Mouse (Mus musculus) hindbrain, embryonic 15.5 days (tissue): Measurements from ENCODE around the gene Gpr153. TPM values are rescaled to one million over a fixed set of nuclear protein-coding genes. Genes with fewer than 3 reads are reported as not detected.

Experiments
- ATAC-seq: fragments of 200-750 bp; cut with Nextera tagmentation; 2 replicates; pipeline ENCODE4 v1.8.0; 2017; ENCODE audit warnings: low read depth, moderate number of reproducible peaks, moderate TSS enrichment; ENCODE audit not compliant: low FRiP score
- H3K27ac ChIP-seq: fragments of 300-500 bp; sonication (generic); replicated peaks from 2 replicates; pipeline ENCODE4 v1.5.1; 2015; ENCODE audit warnings: mild to moderate bottlenecking, inconsistent platforms
- H3K27me3 ChIP-seq: fragments of 300-500 bp; sonication (generic); 2 replicates; pipeline ENCODE4 v1.6.1; 2015; ENCODE audit warnings: control low read depth, inconsistent platforms
- H3K36me3 ChIP-seq: fragments of 300-500 bp; sonication (generic); 2 replicates; pipeline ENCODE4 v1.6.1; 2015; ENCODE audit warnings: control low read depth, inconsistent platforms
- H3K4me1 ChIP-seq: fragments of 300-500 bp; sonication (generic); replicated peaks from 2 replicates; pipeline ENCODE4 v1.6.1; 2015; ENCODE audit warnings: control low read depth, inconsistent platforms
- H3K4me2 ChIP-seq: fragments of 300-500 bp; sonication (generic); 2 replicates; pipeline ENCODE4 v1.6.1; 2015; ENCODE audit warnings: moderate library complexity, mild to moderate bottlenecking, inconsistent platforms
- H3K4me3 ChIP-seq: fragments of 300-500 bp; sonication (generic); 2 replicates; pipeline ENCODE4 v1.5.1; 2015; ENCODE audit warnings: mild to moderate bottlenecking, inconsistent platforms
- H3K9ac ChIP-seq: fragments of 300-500 bp; sonication (generic); 2 replicates; pipeline ENCODE4 v1.6.1; 2015; ENCODE audit warnings: inconsistent platforms
- H3K9me3 ChIP-seq: fragments of 300-500 bp; sonication (generic); 2 replicates; pipeline ENCODE4 v1.6.1; 2016; ENCODE audit warnings: control low read depth, inconsistent platforms
- WGBS: fragments of 180-500 bp; shearing (Covaris S2); methylation state at CpG from one replicate; pipeline ENCODE4 v1.1.7; 2015; 5-methylcytosine and 5-hydroxymethylcytosine counted together
- polyA plus RNA-seq: library from polyadenylated mRNA; unstranded; fragments of >200 nt; fragmentation: Nextera tagmentation; extraction: Ambion mirVana; gene quantifications from 2 replicates; pipeline ENCODE4 v1.2.1, GENCODE M21; 2015

Gene Gpr153
- polyA plus RNA-seq, 1 experiment from 2014 or later = 21.7 TPM

DNA sequence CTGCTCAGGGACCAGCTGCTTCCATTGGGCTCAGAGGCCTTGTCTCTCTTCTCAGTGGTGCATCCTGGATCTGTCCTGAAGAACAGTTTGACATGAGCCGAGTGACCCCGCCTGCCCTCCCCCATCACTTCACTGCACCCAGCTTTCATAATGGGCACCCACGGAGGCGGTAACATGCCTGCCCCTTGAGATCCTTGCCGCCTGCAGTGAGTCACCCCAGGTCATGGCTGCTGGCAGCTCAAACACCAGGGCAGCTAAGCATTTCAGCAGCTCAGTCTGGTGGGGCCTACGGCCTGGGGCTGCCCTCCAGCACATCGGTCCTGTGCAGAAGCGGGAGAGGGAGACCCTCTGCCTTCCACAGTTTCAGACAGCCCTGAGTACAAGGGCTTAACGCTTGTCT lies 33.5 kb downstream of the Gpr153 start:
- WGBS = 79% methylated on average over 9 of the region's 9 CpGs
- no peak overlapping the region for H3K4me3 ChIP-seq
- ATAC-seq = no peak
- H3K27me3 ChIP-seq = peaks cover 35% of the 10 kb centered on the region
- no peak overlapping the region for H3K9ac ChIP-seq
- no peaks in the 10 kb centered on the region for H3K9me3 ChIP-seq
- peaks cover 27% of the 10 kb centered on the region for H3K4me1 ChIP-seq
- peaks cover 23% of the 10 kb centered on the region; the same call in 1 of the 2 replicates for H3K36me3 ChIP-seq
- H3K27ac ChIP-seq = no peak overlapping the region
- H3K4me2 ChIP-seq = no peak overlapping the region

- peak overlapping the region; percentile 41 for H3K4me3 ChIP-seq
- H3K36me3 ChIP-seq = no peaks in the 10 kb centered on the region
- 4% methylated on average over 14 of the region's 14 CpGs for WGBS
- H3K9ac ChIP-seq = no peak overlapping the region
- H3K27me3 ChIP-seq = peaks cover 77% of the 10 kb centered on the region
- H3K4me1 ChIP-seq = peaks cover 31% of the 10 kb centered on the region
- H3K27ac ChIP-seq = no peak overlapping the region
- no peaks in the 10 kb centered on the region for H3K9me3 ChIP-seq
- peak overlapping the region; percentile 74 for H3K4me2 ChIP-seq
- ATAC-seq = no peak
Observed at GRCm38 (mm10) chr4:152312186-152312585, 38.2 kb downstream of the Gpr153 start.

DNA sequence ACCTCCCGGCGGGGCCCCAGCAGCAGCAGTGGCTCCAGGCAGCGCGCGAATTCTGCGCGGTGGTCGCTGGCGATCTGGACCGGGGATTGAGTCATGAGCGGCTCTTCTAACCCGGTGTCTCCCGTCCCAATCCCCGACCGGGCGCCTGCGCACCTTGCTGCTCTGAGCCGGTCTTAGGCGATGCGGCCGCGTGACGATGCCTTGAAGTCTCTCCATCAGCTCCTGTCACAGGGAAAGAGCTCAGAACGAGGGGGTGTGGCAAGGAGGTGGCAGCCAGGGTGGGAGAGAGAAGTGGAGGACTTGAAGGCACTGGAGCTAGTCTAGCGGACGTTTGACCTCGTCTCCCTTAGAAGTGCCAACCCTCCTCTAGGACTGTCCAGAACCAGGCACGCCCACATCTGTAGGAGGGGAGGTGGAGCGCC lies 39.2 kb downstream of the Gpr153 start:
- WGBS = under 1% methylated on average over 29 of the region's 29 CpGs

GRCm38 (mm10) chr4:152313934-152314333 lies 39.9 kb downstream of the Gpr153 start:
- Histone ChIP-seq H3K27me3 (peaks cover 90% of the 10 kb centered on the region), H3K4me2 (peak overlapping the region; percentile 74), H3K36me3 (no peaks in the 10 kb centered on the region), H3K9ac (no peak overlapping the region), H3K9me3 (no peaks in the 10 kb centered on the region), H3K4me3 (peak overlapping the region; percentile 41), H3K27ac (no peak overlapping the region), H3K4me1 (peaks cover 36% of the 10 kb centered on the region)
- ATAC-seq = peak; percentile 24; the same call in 1 of the 2 replicates

More for the DNA sequence above, 39.2 kb downstream of the Gpr153 start:
- H3K4me3 ChIP-seq = peak overlapping the region; percentile 41
- peak overlapping the region; percentile 37; the same call in 1 of the 2 replicates for H3K9ac ChIP-seq
- peak; percentile 54 for ATAC-seq
- H3K36me3 ChIP-seq = no peaks in the 10 kb centered on the region
- peak overlapping the region; percentile 74 for H3K4me2 ChIP-seq
- H3K27me3 ChIP-seq = peaks cover 87% of the 10 kb centered on the region
- peaks cover 31% of the 10 kb centered on the region for H3K4me1 ChIP-seq
- no peaks in the 10 kb centered on the region for H3K9me3 ChIP-seq
- H3K27ac ChIP-seq = 0 out of 2 replicates have a peak overlapping the region, but pooled peaks have one; percentile 5

- H3K36me3 ChIP-seq = no peaks in the 10 kb centered on the region
- whole genome bisulfite sequencing = 1% methylated on average over 43 of the region's 43 CpGs
- H3K4me1 ChIP-seq = peaks cover 36% of the 10 kb centered on the region
- H3K9me3 ChIP-seq = no peaks in the 10 kb centered on the region
- peaks cover 76% of the 10 kb centered on the region for H3K27me3 ChIP-seq
- peak overlapping the region; percentile 40 for H3K4me3 ChIP-seq
- no peak for ATAC-seq
- H3K27ac ChIP-seq = no peak overlapping the region
- peak overlapping the region; percentile 25; the same call in 1 of the 2 replicates for H3K9ac ChIP-seq
- H3K4me2 ChIP-seq = peak overlapping the region; percentile 66
Observed at GRCm38 (mm10) chr4:152315498-152316213, 41.6 kb downstream of the Gpr153 start.

- Histone ChIP-seq H3K36me3 (no peaks in the 10 kb centered on the region), H3K9me3 (no peaks in the 10 kb centered on the region), H3K9ac (no peak overlapping the region), H3K27me3 (peaks cover 56% of the 10 kb centered on the region), H3K4me1 (peaks cover 29% of the 10 kb centered on the region), H3K4me3 (no peak overlapping the region), H3K4me2 (no peak overlapping the region), H3K27ac (no peak overlapping the region)
- WGBS = 74% methylated on average over 6 of the region's 6 CpGs
- no peak for ATAC-seq
Observed at GRCm38 (mm10) chr4:152317631-152318033, 43.6 kb downstream of the Gpr153 start.

GRCm38 (mm10) chr4:152318517-152319234 lies 44.6 kb downstream of the Gpr153 start, which contains the start of gene Rnf207:
Gene Rnf207, minus strand, starts transcription at chr4:152318993.
- H3K4me1 ChIP-seq = peaks cover 19% of the 10 kb centered on the region
- H3K27ac ChIP-seq = no peak within 1 kb of the TSS
- no peak; the same call in 1 of the 2 replicates for ATAC-seq
- H3K9me3 ChIP-seq = no peaks in the 10 kb centered on the region
- peak within 1 kb of the TSS; percentile 32 for H3K4me2 ChIP-seq
- H3K9ac ChIP-seq = no peak within 1 kb of the TSS
- peaks cover 49% of the 10 kb centered on the region for H3K27me3 ChIP-seq
- H3K36me3 ChIP-seq = no peaks in the 10 kb centered on the region
- 5% methylated on average over 26 of the region's 26 CpGs for WGBS
- H3K4me3 ChIP-seq = peak within 1 kb of the TSS; percentile 3; the same call in 1 of the 2 replicates

DNA sequence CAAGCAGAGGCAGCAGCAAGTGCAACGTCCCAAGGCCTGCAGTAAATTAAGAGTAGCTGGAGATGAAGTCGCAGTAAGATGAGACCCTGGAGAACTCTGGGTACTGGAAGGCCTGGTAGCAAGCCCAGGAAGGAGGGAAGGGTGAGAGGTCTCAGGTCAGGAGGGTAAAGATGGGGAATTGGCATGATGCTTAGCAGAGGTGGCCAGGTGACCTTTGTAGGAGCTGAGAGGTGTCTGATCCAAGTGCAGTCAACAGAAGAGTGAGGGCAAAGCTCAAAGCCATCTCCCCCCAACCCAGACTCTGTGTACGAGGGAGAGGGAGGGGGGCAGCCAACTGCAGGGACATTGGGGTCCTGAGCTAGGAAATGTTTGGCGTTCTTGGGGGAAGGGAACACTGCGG lies 47.4 kb downstream of the Gpr153 start:
- no peak overlapping the region for H3K4me2 ChIP-seq
- no peak for ATAC-seq
- peaks cover 7% of the 10 kb centered on the region for H3K4me1 ChIP-seq
- no peaks in the 10 kb centered on the region for H3K9me3 ChIP-seq
- 60% methylated on average over 5 of the region's 5 CpGs for WGBS
- H3K36me3 ChIP-seq = no peaks in the 10 kb centered on the region
- H3K9ac ChIP-seq = no peak overlapping the region
- H3K27me3 ChIP-seq = peaks cover 22% of the 10 kb centered on the region
- H3K27ac ChIP-seq = no peak overlapping the region
- no peak overlapping the region for H3K4me3 ChIP-seq

- WGBS = 57% methylated on average over 16 of the region's 16 CpGs
- no peaks in the 10 kb centered on the region for H3K9me3 ChIP-seq
- H3K27me3 ChIP-seq = no peaks in the 10 kb centered on the region
- H3K36me3 ChIP-seq = peaks cover 14% of the 10 kb centered on the region
- peak overlapping the region; percentile 49 for H3K4me2 ChIP-seq
- H3K9ac ChIP-seq = no peak overlapping the region
- no peak overlapping the region for H3K27ac ChIP-seq
- peaks cover 17% of the 10 kb centered on the region for H3K4me1 ChIP-seq
- peak overlapping the region; percentile 78 for H3K4me3 ChIP-seq
- ATAC-seq = peak; percentile 39; the same call in 1 of the 2 replicates
Observed at GRCm38 (mm10) chr4:152324641-152325562, 50.9 kb downstream of the Gpr153 start.

DNA sequence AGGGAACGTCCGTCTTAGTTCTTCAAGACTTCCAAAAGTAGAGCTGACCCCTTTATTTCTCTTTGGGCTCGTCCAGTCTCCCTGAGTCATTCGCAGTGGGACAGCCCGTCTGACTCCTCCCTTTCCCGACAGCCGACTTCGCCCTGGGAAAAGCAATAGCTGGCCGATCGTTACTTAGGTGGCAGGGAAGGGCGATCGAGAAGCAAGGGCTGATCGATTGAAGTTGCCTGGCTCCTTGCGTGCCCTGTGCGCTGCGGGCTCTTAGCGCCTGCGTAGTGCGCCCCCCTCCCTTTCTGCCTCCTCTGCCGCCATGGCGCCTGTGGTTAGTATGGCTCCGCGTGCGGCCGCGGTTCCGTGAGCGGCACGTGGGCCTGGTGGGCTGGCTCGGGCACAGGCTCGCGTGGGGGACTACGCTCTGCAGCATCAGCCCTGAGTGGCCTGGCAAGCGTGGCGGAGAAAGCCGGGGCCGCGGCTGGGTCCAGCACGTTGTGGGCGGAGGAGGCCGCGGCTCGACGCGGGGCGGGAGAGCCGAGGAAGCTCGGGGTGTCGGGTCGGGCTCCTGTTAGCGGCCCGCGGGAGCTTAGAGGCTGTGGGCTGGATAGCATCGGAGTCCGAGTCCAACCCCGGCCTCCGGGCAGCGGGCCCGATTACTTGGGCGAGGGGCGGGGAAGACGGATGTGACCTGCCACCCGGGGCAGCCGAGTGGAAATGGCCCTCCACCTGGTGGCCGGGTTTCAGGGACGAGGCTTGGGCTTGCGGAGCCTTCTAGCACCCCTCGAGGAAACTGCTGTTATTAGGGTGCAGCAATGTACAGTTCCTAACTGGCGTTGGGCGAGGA lies 51.8 kb downstream of the Gpr153 start, which contains the start of gene Rpl22:
Gene Rpl22, plus strand, starts transcription at position 169 of the 838 bp plus-strand sequence.
- Histone ChIP-seq H3K4me1 (peaks cover 17% of the 10 kb centered on the region), H3K4me3 (peak within 1 kb of the TSS; percentile 78), H3K27me3 (no peaks in the 10 kb centered on the region), H3K9me3 (no peaks in the 10 kb centered on the region), H3K9ac (peak within 1 kb of the TSS; percentile 86), H3K27ac (peak within 1 kb of the TSS; percentile 78), H3K36me3 (peaks cover 23% of the 10 kb centered on the region), H3K4me2 (peak within 1 kb of the TSS; percentile 73)
- ATAC-seq = peak; percentile 97
- WGBS = under 1% methylated on average over 70 of the region's 70 CpGs

DNA sequence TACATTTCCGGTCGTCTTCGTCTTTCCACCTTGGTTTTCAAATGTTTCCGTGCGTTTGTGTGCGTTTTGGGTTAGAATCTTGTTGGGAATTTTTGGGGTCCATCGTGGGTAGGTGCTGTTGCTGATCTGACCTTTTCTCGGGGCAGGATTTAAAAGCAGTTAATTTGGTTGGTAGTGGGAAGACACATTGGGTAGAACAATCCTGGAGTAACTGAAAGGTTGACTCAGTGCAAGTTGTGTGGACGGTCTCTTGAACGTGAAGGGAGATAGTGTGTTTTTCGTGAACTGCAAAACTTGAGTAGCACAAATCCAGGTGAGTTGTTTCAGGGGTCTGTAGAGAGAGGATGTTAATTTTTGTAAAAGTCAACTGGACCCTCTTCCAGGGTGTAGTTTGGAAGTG lies 52.5 kb downstream of the Gpr153 start:
- Histone ChIP-seq H3K27ac (no peak overlapping the region), H3K27me3 (no peaks in the 10 kb centered on the region), H3K9ac (peak overlapping the region; percentile 86), H3K4me3 (peak overlapping the region; percentile 78), H3K36me3 (peaks cover 30% of the 10 kb centered on the region), H3K4me1 (peaks cover 17% of the 10 kb centered on the region), H3K4me2 (peak overlapping the region; percentile 73), H3K9me3 (no peaks in the 10 kb centered on the region)
- ATAC-seq = no peak
- WGBS = 2% methylated on average over 11 of the region's 11 CpGs
